Mouse (Mus musculus) liver, adult (tissue): ENCODE results near the gene Prmt8.

ENCODE experiments used
- GATA4 ChIP-seq: IDR thresholded peaks from 2 replicates; pipeline ENCODE4 v1.6.1; 2014; ENCODE audit warnings: mild to moderate bottlenecking, low read length; ENCODE audit not compliant: insufficient replicate concordance

Prmt8 gene

GRCm38 (mm10) chr6:127701036-127701783 lies 68.1 kb downstream of the Prmt8 start:
- TF ChIP-seq GATA4 = no peak

DNA sequence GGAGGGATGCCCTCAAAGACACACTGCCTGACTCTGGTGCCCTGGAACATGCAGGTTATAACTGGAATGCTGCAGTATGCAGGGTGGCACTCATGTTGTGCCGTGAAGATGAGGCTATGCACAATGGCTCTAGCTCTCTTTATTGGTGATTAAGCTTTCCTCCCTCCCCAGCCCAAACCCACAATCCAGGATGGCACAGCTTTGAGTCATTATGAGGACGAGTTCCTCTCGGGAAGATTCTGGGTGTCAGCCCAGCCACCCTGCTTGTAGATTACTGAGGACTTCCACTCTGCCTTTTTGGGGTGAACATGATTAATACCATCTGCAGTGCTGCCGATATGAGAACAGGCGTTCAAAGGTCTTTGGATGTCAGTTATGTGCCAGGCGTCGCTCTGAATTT lies 75.6 kb downstream of the Prmt8 start:
- TF ChIP-seq GATA4 = no peak

DNA sequence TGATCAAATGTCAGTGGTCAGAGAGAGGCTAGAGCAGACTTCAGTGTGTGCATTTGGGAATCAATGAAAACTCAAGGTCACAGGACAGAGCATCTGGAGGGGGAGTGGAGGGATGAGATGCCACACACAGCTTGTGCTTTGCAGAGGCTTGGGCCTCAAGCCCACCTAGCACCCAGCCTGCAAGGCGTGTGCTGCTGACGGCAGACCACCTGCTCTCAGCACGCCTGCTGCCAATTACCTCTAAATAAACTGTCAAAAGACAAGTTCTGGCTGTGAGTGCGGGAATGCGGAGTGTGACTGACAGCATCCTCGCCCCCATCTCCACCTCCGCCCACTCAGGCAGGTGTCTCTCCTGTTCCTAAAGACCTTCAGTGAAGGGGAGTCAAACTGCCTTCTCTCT lies 77.0 kb downstream of the Prmt8 start:
- TF ChIP-seq GATA4 = no peak

DNA sequence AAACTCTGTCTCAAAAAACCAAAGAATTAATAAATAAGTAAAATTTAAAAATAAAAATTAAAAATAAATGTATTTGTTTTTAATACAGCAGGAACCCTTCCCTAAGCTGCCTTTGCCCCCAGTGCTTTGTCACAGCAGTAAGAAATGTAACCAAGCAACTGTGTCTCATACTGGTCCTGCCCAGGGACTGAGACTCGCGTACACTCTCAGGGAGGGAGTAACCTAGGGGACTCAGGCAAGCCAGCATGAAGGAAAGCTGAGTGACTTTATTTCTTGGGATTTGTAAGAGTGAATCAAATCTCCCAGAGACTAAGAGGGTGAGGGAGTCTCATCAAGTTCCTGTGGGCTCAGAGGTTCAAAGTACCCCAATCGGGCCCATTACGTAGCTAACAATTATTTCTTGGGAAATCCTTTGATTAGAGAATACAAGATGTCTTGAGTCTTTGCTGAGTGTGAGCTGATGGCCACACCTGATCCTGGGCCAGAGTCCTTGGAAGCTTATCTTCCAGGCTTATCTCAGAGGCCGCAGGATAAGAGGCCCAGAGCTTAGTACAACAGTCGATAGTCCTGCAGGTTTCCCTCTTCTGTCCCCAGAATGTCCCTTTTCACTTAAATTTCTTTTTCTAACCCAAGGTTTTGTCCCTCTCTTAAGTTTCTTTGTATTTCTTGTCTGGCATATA lies 82.0 kb downstream of the Prmt8 start:
- TF ChIP-seq GATA4 = no peak

DNA sequence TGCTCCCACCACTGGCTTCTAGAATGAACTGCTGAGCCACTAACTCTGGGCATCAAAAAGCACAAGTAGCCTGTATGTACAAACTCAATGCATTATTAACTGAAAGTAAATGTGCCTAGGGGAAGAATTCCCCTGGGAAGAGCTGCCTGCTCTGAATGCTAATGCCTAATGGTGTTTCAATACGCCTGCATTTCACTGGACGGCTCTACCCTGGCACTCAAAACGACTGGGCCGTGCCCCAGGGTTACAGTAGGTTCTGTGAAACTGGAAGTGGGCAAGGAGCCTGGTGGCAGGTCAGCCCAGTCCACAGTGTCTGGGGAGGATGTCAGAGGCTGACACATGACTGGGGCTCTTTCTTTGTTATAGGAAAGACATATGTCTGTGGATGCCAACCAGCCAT lies 84.3 kb downstream of the Prmt8 start:
- no peak for TF ChIP-seq GATA4

- no peak for TF ChIP-seq GATA4
Measured at GRCm38 (mm10) chr6:127683561-127683960, 85.7 kb downstream of the Prmt8 start.

GRCm38 (mm10) chr6:127680784-127681183 lies 88.5 kb downstream of the Prmt8 start:
- TF ChIP-seq GATA4 = no peak

- no peak for TF ChIP-seq GATA4
Measured at GRCm38 (mm10) chr6:127678998-127679397, 90.3 kb downstream of the Prmt8 start.

DNA sequence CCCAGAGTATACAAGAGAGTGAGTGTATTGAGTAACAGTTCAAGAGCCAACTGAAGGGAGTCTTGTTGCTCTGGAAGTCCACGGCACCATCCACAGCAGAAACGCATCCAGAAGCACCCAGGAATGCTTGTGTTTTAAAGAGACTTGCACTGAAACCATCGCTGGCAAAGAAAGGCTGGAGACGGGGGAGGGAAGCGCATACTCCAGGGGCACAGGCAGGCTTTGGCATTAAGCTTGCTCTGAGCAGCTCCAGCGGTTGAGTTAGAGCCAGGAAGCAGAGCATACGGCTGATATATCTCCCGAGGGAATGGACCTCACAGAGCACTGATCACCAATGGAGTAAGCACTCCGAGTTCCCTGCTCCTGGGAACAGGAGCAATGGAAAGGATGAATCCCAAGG lies 91.0 kb downstream of the Prmt8 start:
- no peak for TF ChIP-seq GATA4

DNA sequence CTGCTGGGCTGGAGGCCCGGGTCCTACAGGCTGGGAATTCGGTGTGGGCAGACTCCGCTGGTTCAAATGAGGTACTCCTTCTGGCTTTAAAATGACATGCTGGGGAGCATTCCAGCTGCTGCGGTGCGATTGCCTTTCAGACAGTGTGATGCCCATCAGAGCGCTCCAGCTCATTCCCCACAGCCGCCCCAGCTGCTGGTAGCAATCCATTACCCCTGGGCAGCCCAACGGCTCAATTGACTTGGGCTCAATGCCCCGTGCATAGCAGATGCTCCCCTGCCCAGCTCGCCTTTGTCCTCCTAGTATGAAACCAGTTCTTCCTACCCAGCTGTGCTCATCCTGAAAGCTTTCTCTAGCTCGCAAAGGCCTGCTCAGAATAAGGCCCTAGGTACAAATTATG lies 92.4 kb downstream of the Prmt8 start:
- no peak for TF ChIP-seq GATA4

DNA sequence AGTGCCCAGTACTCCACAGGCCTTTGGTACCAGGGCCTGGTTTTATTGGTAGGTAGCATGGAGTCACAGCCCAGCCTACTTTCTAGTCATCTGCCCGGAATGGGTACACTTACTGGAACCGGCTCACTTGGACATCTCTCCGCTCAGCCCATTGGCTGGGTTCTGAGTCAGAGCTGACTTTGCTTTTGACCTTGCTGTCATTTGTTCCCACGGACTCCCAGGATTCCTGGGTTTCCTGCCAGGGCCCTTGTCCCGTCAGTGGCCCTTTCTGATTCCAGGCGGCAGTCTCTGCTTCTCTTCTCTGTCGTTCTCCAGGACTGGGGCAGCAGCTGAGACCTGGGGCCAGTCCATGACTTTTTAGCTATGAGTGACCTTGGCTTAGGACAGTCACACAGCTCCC lies 97.2 kb downstream of the Prmt8 start:
- no peak for TF ChIP-seq GATA4

GRCm38 (mm10) chr6:127670031-127670430 lies 99.2 kb downstream of the Prmt8 start:
- no peak for TF ChIP-seq GATA4

GRCm38 (mm10) chr6:127669313-127669712 lies 100.0 kb downstream of the Prmt8 start:
- TF ChIP-seq GATA4 = no peak

DNA sequence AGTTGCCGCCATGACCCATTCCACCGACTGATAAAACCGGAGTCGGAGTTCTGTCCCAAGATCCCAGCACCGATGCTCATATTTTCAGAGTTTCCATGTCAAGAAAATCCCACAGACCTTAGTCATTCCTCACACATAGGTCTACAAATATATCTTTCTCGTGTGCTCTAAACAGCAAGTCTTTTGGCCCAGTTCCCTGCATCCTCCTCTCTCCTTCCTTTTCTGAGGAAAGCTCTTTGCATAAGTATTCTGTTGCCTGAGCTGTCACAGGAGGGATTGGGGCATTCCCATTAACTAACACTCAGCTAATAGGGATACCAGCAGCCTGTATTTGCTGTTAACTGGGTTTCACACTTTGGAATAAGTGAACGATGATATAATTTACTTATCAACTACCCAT lies 106.0 kb downstream of the Prmt8 start:
- TF ChIP-seq GATA4 = no peak

DNA sequence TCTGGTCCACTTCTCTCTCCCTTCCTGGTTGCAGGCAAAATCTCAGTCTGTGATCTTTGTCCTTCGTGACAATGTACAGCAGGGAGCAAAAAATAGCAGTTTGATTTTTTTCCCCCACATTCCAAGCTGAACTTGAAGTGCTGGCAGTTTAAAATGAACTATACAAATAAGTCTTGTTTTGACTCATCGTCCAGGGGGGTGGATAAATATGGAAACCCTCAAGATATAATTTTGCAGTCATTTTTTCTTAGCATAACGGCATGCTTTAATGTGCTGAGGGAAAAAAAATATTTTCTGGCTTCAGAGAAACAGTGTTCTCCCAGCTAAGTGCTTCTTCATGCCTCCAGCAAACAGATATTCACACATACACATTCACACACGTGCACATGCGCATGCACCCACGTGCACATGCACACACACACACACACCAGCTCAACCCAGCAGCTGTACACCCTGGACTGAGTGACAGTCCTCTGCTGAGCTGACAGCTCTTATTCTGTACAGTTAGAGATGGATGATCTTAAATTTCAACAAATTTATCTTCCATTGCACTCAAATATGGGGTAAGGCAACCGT lies 107.5 kb downstream of the Prmt8 start:
- no peak for TF ChIP-seq GATA4

GRCm38 (mm10) chr6:127659966-127660365 lies 109.3 kb downstream of the Prmt8 start:
- no peak for TF ChIP-seq GATA4

GRCm38 (mm10) chr6:127659472-127659871 lies 109.8 kb downstream of the Prmt8 start:
- no peak for TF ChIP-seq GATA4

DNA sequence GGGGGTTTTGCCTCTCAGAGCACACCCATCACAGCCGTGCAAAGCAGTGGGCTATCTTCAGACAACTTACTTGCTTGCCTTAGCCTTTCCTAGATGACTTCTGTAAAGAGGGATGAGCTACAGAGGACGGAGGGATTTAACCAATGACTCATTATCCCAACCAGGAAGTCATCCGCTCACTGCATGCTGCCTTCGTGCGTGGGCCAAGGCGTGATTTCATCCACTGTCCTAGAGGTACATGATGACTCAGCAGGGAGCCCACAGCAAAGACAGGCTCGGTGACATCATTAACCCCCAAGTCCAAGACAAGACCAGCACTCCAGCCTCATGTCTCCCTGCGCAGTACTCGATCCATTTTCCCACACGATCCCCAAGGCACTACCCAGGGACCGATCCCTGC lies 112.1 kb downstream of the Prmt8 start:
- no peak for TF ChIP-seq GATA4
